Mouse (Mus musculus): ENCODE measurements around the gene Ccnh. TPM values are rescaled to one million over a fixed set of nuclear protein-coding genes. Genes with fewer than 3 reads are reported as not detected.

The Ccnh gene
- polyA plus RNA-seq (2017; shearing (Covaris generic)), result 57.0 TPM

GRCm38 (mm10) chr13:85188903-85189643 is at the start of gene Ccnh:
Gene Ccnh, plus strand, starts transcription at chr13:85189408.

Other genes starting within 250 kb of the Ccnh start
- 67.6 TPM for gene Rasa1, start 99.7 kb downstream of the Ccnh start, polyA plus RNA-seq (2017; shearing (Covaris generic))